Mouse (Mus musculus): ENCODE measurements around the gene Hexim2.

Hexim2 gene

GRCm38 (mm10) chr11:103142441-103143182 lies 10.4 kb downstream of the Hexim2 start:
- no peak for DNase-seq (ENCODE audit: low read depth)

DNA sequence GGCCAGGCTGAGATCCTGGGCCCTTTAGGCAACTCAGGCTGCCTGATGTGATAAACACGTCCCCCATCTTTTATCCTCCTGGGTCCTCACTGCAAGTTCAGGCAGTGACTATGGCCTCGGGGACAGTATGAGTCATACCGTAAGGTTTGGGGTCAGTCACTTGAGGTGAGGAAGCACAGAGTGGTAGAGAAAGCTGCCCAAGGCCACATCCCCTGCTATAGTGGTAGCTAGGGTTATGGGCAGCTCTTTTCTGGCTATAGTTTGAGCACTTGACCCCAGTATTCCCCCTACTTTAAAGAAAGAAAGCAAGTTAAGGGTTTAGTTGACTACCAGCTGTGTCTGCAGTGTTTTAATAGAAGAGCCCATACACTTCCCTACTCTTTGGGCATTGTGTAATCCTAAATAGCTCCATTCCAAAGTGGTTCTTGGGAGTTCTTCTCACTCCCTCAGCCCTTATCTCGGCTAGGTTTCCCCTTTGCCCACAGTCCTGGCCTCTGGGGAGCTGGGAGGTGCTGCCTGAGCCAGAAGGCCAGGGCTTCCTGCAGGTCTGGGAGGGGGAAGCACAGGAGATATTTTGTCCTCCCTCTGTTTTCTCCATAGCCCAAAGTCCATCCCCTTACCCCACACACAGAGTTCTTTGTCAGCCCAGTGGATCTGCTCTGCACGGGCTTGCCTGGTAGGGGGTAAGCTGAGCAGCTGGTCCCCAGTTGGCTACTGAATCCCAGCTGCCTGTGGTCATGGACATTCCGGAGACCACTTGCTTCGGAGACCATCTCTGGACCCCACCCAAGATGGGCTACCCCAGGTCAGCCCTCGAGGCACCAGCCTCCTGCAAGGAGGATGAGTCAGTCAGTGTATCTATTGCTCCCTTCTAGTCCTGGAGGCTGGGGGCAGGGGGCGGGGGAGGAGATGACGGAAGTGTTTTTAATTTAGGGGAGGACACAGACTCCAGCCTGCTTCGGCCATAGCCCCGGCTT lies 12.4 kb downstream of the Hexim2 start:
- no peak for DNase-seq (ENCODE audit: low read depth)

DNA sequence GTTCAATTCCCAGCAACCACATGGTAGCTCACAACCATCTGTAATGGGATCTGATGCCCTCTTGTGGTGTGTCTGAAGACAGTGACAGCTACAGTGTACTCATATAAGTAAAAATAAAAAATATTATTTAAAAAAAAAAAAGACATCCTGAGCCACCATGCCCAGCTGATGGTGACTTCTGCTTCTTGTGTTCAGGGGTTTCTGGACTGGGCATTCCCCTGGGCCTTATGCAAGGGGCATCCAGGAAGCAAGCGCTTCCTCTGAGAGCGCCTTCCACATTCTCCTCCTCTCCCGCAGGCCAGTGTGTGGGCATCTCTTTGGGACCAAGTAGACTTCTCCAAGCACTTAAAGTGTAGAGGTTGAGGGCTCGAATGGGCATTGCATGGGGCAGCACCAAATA lies 14.2 kb downstream of the Hexim2 start:
- DNase-seq (ENCODE audit: low read depth) = no peak

DNA sequence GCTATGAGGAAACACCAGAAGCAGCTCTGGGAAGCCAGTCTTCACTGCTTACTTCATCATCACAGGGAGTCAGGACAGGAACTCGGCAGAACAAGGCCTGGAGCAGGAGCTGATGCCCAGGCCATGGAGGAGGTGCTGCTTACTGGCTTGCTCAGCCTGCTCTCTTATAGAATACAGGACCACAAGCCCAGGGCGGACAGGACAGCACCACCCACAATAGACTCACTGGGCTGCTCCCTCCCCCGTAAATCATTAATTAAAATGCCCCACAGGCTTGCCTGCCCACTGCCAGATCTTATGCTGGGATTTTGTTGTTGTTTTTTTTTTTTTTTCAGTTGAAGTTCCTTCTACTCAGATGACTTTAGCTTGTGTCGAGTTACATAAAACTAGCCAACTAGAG lies 15.5 kb downstream of the Hexim2 start:
- DNase-seq (ENCODE audit: low read depth) = no peak

- DNase-seq (ENCODE audit: low read depth) = no peak
Measured at GRCm38 (mm10) chr11:103149771-103150170, 17.5 kb downstream of the Hexim2 start.

DNA sequence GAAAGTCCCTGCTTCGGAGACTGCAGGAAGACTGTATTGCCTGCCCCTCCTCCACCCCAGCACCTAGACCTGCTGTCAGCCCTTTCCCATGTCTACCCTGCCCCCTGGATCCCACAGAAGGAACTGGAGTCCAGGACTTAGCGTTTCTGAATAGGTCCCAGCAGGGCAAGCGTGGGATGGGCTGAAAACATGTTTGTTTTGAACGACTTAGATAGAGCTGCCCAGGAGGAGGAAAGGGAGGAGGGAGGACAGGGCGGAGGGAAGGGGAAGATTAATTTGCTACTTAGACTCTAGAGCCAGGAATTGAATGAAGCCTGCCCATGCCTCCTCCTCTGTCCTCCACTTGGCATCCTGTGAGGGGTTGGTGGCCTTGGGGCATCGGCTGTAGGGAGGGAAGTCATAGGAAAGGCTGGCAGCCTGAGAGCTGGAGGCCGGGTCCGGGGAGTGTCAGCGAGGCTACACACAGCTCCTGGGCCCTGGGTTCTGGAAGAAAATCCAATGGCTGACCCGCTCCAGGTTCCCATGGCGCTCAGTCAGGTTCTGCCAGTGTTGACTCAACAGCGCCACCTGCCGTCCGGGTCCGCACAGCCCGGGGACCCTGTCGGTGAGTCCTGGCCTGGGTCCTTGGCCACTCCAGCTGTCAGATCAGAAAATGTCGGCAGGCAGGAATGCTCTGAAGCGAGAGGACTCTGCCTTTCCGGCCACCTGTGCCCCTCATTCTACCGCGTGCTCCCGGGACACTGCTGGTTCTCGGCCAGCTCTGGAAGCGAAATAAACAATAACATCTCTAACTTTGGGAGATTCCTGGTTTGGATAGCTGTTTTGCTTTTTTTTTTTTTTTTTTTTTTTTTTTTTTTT lies 26.6 kb downstream of the Hexim2 start:
- DNase-seq (ENCODE audit: low read depth) = peak; percentile 78

- no peak for DNase-seq (ENCODE audit: low read depth)
Measured at GRCm38 (mm10) chr11:103160738-103161137, 28.5 kb downstream of the Hexim2 start.

DNA sequence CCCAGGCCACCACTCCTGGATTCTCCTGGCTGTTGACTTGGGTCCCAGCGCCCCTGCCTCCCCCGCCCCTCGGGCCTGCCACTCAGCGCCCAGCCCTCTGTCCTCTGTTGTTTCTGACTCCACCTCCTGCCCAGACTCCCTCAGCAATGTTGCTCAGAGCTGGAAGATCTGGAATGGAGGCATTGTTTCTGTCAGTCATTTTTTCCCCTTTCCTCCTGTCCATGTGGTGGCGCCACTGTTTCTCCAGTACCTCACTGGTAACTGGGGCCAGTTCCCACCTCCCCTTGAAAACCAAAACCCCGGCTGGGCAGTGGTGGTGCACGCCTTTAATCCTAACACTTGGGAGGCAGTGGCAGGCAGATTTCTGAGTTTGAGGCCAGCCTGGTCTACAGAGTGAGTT lies 29.2 kb downstream of the Hexim2 start:
- no peak for DNase-seq (ENCODE audit: low read depth)

- no peak for DNase-seq (ENCODE audit: low read depth)
Measured at GRCm38 (mm10) chr11:103162132-103162531, 29.9 kb downstream of the Hexim2 start.

DNA sequence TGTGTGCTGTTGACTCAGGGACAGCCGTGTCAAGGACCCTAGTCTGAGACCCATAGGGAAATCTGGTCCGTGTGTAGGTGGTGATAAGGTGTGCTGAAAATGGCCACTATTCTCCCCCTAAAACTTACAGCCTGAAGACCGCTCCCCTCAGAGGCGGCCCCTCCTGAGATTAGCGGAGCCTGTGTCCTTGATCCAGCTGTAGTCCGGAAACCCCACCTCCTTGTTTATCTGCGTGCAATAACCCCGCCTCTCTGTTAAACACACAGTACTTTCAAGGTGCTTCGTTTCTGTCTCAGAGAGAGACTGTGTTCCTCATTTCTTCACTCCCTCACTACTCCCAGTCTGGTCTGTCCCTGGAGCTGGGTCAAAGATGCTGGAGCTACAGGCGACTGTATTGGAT lies 32.2 kb downstream of the Hexim2 start:
- no peak for DNase-seq (ENCODE audit: low read depth)

GRCm38 (mm10) chr11:103168690-103169390 lies 36.6 kb downstream of the Hexim2 start:
- no peak for DNase-seq (ENCODE audit: low read depth)

- DNase-seq (ENCODE audit: low read depth) = no peak
Measured at GRCm38 (mm10) chr11:103169664-103170063, 37.4 kb downstream of the Hexim2 start.

DNA sequence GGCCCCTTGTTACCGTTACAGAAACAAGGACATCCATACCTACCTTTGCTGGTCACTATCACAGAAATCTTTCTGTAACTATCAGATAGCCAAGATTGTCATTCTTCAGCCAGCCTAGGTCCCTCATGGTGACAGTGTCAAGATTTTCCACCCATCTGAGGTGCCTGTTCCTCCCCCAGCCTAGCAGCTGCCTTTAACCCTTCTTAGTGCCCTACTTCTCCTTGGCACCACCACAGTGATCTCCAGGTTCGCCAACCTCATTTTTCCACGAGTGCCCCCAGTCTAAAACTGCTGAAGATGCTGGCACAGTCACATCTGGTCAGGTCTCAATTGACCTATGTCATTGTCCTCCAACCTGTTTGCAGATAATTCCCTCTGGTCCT lies 37.9 kb downstream of the Hexim2 start:
- DNase-seq (ENCODE audit: low read depth) = no peak

DNA sequence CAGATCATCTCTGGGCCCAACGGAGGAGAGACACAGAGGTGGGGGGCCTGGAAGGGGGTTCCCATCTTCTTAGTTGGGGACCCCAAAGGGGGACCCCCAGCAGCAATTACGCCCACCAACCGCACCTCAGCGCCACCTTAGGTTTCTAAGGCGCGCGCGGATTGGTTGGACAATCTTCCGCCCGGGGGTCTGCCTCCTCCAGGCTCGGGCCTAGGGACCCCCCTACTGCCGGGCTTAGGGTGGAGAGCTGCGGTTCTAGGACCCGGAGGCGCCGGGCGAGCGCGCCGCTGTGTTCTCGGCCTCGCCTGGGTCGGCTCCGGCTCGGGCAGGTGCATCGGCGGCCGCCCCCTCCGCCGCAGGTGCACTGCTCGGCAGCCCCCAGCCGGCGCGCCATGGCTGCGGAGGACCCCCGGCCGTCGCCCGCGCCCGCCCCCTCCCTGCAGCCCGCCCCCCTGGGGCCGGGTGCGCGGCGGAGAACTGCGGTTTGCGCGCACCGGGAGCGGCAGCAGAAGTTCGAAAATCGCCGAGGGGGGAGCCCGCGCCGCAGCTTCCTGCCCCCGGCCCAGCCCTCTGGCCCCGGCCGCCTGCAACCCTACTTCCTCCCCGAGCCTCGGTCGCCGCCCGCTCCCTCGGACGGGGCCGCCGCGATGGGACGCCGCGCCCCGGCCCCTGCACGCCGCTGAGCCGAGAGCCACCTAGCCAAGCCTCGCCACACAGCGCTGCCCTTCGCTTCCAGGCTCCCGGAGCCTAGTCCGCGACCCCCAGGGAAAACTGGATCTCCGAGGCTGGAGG lies 38.5 kb downstream of the Hexim2 start, which contains the start of gene Fmnl1:
Fmnl1 (plus strand) TSS at position 614 of the 792 bp plus-strand sequence.
- DNase-seq (ENCODE audit: low read depth) = no peak

DNA sequence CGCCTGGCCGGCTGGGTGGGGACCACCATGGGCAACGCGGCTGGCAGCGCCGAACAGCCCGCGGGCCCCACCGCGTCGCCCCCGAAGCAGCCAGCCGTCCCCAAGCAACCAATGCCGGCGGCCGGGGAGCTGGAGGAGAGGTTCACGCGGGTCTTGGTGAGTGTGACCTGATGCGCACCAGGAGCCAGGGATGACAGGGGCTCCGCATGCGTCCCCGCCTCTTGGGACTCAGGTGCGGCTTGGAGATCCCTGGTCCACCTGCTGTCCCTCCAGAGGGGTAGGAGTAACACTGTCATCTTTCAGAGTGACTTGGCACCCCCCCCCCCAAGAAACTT lies 39.0 kb downstream of the Hexim2 start:
- DNase-seq (ENCODE audit: low read depth) = no peak

GRCm38 (mm10) chr11:103171703-103172391 lies 39.6 kb downstream of the Hexim2 start:
- DNase-seq (ENCODE audit: low read depth) = no peak

DNA sequence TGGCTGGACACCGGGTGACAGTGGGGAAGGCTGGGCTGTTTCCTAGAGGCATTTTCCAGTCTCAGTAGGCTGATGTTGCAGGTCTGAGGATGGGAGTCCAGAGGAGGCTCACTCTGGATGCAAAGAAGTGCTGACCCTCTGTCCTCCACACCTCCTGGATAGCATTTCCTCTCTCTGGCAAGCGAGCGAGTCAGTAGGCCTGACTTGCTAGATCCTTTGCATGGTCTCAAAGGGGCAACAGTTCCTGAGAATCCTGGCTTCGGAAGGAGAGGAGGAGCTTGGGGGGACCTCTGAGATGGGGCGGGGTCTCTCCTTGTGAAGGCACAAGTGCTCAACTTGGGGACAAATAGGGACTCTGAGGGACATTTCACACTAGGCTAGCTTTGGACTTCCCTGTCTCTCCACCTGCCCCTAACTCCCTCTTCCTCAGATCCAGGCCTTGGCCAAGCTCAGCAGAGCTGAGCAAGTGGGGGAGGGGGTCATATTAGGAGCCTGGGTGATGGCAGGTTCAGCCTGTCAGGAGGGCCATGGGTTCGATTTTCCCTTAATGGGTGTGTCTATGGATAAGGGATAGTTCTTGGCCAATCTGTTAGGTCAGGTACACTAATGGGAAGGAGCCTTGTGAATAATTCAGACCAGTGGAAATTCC lies 40.3 kb downstream of the Hexim2 start:
- no peak for DNase-seq (ENCODE audit: low read depth)

- DNase-seq (ENCODE audit: low read depth) = no peak
Measured at GRCm38 (mm10) chr11:103173041-103173770, 41.0 kb downstream of the Hexim2 start.

GRCm38 (mm10) chr11:103173771-103174344 lies 41.6 kb downstream of the Hexim2 start:
- no peak for DNase-seq (ENCODE audit: low read depth)

Data from c-Kit-positive CD71-positive TER-119-negative erythroid progenitor cells, embryonic 14.5 days (primary cell).